7 mouse cellular contexts compared by ENCODE assay signal in genomic region chr12:20227427-20228160, GRCm38 (mm10).
DNase-seq lines count a peak whose midpoint lies in the region; ATAC-seq and TF ChIP-seq lines count a peak whose summit lies in the region.
"Not testable (repeated sequence)": the region's sequence is repeated elsewhere in the genome, so short reads cannot be mapped to it uniquely, and the experiment has no call there.

No protein-coding gene starts in this region.

- H3K27me3 ChIP-seq in forebrain, embryonic 10.5 days (ENCODE audit: poor library complexity, severe bottlenecking) = peaks cover 47% of the 10 kb centered on the region
- peaks cover 26% of the 10 kb centered on the region for H3K27me3 ChIP-seq in hindbrain, embryonic 10.5 days (ENCODE audit: insufficient read depth, poor library complexity, severe bottlenecking)
- H3K27me3 ChIP-seq in kidney, adult 2 months (replicated peaks; ENCODE audit: control insufficient read depth, insufficient read depth, low read length); liver, embryonic 11.5 days (replicated peaks; ENCODE audit: control insufficient read depth, insufficient read depth, low read length); splenic B cell, adult 2 months (ENCODE audit: control insufficient read depth, insufficient read depth, low read length, poor library complexity, severe bottlenecking): not testable (repeated sequence)

- not testable (repeated sequence) for H3K4me3 ChIP-seq in forebrain, embryonic 10.5 days; hindbrain, embryonic 10.5 days; kidney, adult 2 months (ENCODE audit: insufficient read depth, low read depth, low read length); liver, embryonic 11.5 days (ENCODE audit: low read depth, low read length)

- TF ChIP-seq POLR2A in kidney, adult 2 months (IDR thresholded peaks at IDR 0.05; ENCODE audit: low read depth, low read length) = not testable (repeated sequence)

- WGBS in forebrain, embryonic 10.5 days = 71% methylated on average over 21 of the region's 21 CpGs
- WGBS in hindbrain, embryonic 10.5 days = 74% methylated on average over 21 of the region's 21 CpGs
- WGBS in kidney, adult 2 months = 72% methylated on average over 21 of the region's 21 CpGs
- WGBS in liver, embryonic 11.5 days = 77% methylated on average over 21 of the region's 21 CpGs

- not testable (repeated sequence) for H3K4me1 ChIP-seq in forebrain, embryonic 10.5 days; hindbrain, embryonic 10.5 days (replicated peaks); kidney, adult 2 months (ENCODE audit: control insufficient read depth, insufficient read depth, low read length); liver, embryonic 11.5 days (replicated peaks; ENCODE audit: control insufficient read depth, insufficient read depth, low read length)

- not testable (repeated sequence) for H3K9ac ChIP-seq in liver, embryonic 11.5 days (ENCODE audit: low read depth, low read length)

- H3K27ac ChIP-seq in forebrain, embryonic 10.5 days; hindbrain, embryonic 10.5 days; kidney, adult 2 months (ENCODE audit: insufficient read depth, low read depth, low read length); liver, embryonic 11.5 days (ENCODE audit: low read depth, low read length): not testable (repeated sequence)

- ATAC-seq in liver, embryonic 11.5 days (replicated peaks; ENCODE audit: low FRiP score) = not testable (repeated sequence)

- DNase-seq in adrenal gland, postnatal 4 days (ENCODE audit: low spot score in 2 of 2) = peak; percentile 2
- peak; percentile 17 for DNase-seq in forebrain, embryonic 10.5 days (ENCODE audit: extremely low spot score, low spot score)
- DNase-seq in hindbrain, embryonic 10.5 days (ENCODE audit: low spot score) = peak; percentile 2
- peak; percentile 1 for DNase-seq in kidney, adult 2 months
- peak; percentile 33 for DNase-seq in liver, embryonic 11.5 days (ENCODE audit: low spot score)
- DNase-seq in naive thymus-derived CD4-positive, alpha-beta T cell, adult 2 months (ENCODE audit: low read depth) = peak; percentile 0
- peak; percentile 0 for DNase-seq in splenic B cell, adult 2 months (ENCODE audit: low read depth, low spot score)

- not testable (repeated sequence) for H3K4me2 ChIP-seq in liver, embryonic 11.5 days

- H3K9me3 ChIP-seq in forebrain, embryonic 10.5 days = peaks cover 86% of the 10 kb centered on the region
- H3K9me3 ChIP-seq in hindbrain, embryonic 10.5 days = peaks cover 80% of the 10 kb centered on the region
- peaks cover 62% of the 10 kb centered on the region for H3K9me3 ChIP-seq in liver, embryonic 11.5 days (ENCODE audit: control insufficient read depth, low read length)

- not testable (repeated sequence) for TF ChIP-seq CTCF in kidney, adult 2 months (conservative IDR thresholded peaks at IDR 0.05; ENCODE audit: insufficient read depth, insufficient read length, low read depth, low read length)

- peaks cover 53% of the 10 kb centered on the region for H3K36me3 ChIP-seq in forebrain, embryonic 10.5 days (replicated peaks)
- H3K36me3 ChIP-seq in hindbrain, embryonic 10.5 days = peaks cover 54% of the 10 kb centered on the region
- not testable (repeated sequence) for H3K36me3 ChIP-seq in kidney, adult 2 months (ENCODE audit: control insufficient read depth, insufficient read depth, low read length); splenic B cell, adult 2 months (ENCODE audit: control insufficient read depth, insufficient read depth, low read length, poor library complexity, severe bottlenecking)
- peaks cover 12% of the 10 kb centered on the region for H3K36me3 ChIP-seq in liver, embryonic 11.5 days (ENCODE audit: control insufficient read depth, insufficient read depth, low read length)
